Mouse (Mus musculus): ENCODE data around the gene Tfcp2l1.

GRCm38 (mm10) chr1:118649933-118650770 is 22.4 kb downstream of the Tfcp2l1 start:
- TF ChIP-seq CTCF (IDR thresholded peaks at IDR 0.05; ENCODE audit: control insufficient read depth, insufficient read depth, insufficient replicate concordance, low read depth, low read length) (no peak), POLR2A (IDR thresholded peaks at IDR 0.05; ENCODE audit: control insufficient read depth, low read depth, low read length) (no peak)
